Mouse (Mus musculus) ES-Bruce4 (cell line): ENCODE results near the gene Selenon.

Source experiments
- CTCF ChIP-seq: IDR thresholded peaks from one replicate; pipeline ENCODE4 v1.8.1; 2011; ENCODE audit warnings: low read depth, low read length
- EP300 ChIP-seq: IDR thresholded peaks from 2 replicates; pipeline ENCODE4 v1.6.1; 2011; ENCODE audit warnings: low read depth, low read length; ENCODE audit not compliant: insufficient read depth

DNA sequence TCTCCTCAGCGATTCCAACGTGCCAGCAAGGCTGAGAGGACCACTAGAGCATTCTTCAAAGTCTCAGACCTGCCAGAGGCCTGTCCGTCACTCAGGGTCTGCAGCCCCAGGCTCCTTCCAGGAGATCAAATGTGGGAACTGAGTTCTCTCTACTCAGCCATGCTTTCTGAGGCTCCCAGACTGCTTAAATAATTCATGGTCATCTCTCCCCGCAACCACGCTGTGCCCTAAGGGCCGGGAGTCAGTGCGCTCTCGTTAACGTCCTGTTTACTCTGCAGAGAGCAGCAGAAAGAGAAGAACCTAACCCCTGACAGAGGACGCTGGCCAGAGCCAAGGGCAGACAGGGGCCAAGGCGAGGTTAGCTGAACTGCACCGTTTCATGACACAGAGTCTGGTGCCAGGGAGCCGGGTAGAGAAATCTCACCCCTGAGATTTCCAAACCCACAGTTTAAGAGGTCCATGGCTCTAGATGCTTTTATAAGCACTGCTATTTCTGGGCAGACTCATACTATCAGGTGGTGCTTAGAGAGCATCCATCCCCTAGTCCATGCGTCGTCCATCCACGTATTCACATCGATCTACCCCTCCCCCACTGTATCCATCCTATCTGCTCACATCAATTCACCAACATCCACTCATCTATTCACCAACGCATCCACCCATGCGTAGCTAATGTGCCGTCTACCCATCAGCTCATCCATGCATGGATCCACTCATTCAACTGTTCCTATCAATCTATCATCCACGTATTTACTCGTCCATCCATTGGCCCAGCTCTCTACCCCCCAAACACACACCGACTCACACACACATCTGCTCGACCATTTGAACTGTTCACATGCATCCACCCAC lies 20.7 kb upstream of the Selenon start:
- TF ChIP-seq CTCF (no peak), EP300 (no peak)
